Mouse (Mus musculus) brain, embryonic 14.5 days (tissue): Measurements from ENCODE around the gene Dld.

ENCODE experiments used
- CTCF ChIP-seq: fragments of 200-500 bp; IDR thresholded peaks from 2 replicates; pipeline ENCODE4 v1.5.1; 2012; ENCODE audit warnings: inconsistent platforms, mild to moderate bottlenecking, moderate library complexity, borderline replicate concordance; ENCODE audit not compliant: insufficient read depth, insufficient read length; ENCODE audit errors: extremely low read depth
- POLR2A ChIP-seq: fragments of 200-500 bp; IDR thresholded peaks from 2 replicates; pipeline ENCODE4 v1.6.1; 2012; ENCODE audit warnings: mild to moderate bottlenecking, inconsistent platforms, borderline replicate concordance; ENCODE audit not compliant: poor library complexity, insufficient read depth, insufficient read length, severe bottlenecking; ENCODE audit errors: extremely low read depth

DNA sequence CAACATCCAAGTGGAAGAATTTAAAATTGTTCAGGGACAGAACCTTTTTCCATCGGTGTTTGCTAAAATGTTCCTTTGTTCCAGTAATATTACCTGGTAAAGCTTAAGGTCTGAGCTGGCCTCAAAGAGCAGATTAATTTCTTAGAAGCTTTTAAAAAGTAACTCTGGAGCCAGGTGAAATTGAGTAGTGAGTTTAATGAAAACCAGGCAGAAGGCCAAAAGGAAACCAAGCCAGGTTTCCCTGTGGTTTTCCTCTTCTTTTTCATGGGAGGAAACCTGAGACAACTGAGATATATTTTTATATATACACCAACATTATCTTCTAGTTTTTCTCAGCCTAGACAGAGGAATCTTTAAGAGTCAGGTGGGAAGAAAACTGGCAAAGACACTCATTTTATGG is 29.7 kb downstream of the Dld start:
- TF ChIP-seq CTCF (no peak), POLR2A (no peak)
